Mouse (Mus musculus): ENCODE data around the gene Spcs3. TPM values are rescaled to one million over a fixed set of nuclear protein-coding genes. Genes with fewer than 3 reads are reported as not detected.

Spcs3 gene
- total RNA-seq, 4 experiments from 2014 or later: 25.4 to 29.8 (median 27.3) TPM

DNA sequence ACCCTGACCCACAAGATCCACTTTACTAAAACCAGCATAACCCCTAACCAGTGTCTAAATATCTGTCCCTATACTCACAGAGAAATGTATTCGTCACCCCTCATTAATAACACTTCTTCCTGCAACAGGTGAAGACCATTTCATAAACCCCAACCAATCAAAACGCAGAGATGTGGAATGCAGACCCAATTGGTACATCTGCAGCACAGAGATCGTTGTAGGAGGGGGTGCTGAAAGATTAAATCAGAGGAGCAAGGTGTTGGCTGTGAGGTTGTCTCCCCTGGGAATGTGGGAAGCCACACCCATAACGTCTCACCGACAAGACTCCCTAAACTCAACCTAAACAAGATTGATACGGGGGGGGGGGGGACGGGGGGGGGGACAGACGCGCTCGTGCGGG, 21.0 kb downstream of the Spcs3 start:
- no peak for DNase-seq (ENCODE audit: low spot score in 2 of 2)

DNA sequence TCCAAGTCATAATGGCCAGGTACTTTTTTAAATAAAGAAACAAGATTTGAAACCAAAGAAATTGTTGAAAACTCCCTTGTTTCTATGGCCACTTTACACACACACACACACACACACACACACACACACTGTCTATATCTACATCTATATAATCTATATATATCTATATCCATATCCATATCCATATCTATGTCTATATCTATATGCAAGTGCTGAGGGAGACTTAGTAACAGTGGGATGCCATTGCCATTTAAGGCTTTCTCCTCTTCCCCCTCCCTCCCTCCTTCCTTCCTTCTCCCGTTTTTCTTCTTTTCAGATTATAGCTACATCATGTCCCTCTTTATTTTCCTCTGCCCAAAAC, 21.7 kb downstream of the Spcs3 start:
- no peak for DNase-seq (ENCODE audit: low spot score in 2 of 2)

DNA sequence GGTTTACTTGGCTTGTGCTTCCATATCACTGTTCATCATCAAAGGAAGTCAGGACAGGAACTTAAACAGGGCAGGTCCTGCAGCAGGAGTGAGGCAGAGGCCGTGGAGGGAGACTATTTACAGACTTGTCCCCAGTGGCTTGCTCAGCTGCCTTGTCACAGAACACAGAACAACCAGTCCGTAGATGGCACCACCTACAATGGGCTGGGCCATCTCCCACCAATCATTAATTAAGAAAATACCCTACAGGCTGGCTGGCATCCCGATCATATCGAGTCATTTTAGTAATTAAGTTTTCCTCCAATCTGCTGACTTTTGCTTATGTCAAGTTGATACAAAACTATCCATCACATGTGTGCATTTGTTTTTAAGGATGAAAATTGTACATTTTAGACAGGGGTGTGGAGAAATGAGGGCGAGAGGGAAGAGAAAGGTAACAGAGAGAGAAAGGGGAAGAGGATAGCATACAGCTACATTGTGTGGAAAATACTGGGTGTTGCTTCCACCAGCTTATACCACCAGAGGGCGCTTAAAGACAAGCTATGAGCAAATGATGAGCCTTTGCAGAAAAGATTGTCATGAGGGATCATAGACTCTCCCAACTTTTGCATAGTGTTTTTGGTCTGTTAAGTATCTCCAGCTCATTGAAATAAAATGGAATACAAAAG, 22.2 kb downstream of the Spcs3 start:
- DNase-seq (ENCODE audit: low spot score in 2 of 2): peak; percentile 30 to 49

DNA sequence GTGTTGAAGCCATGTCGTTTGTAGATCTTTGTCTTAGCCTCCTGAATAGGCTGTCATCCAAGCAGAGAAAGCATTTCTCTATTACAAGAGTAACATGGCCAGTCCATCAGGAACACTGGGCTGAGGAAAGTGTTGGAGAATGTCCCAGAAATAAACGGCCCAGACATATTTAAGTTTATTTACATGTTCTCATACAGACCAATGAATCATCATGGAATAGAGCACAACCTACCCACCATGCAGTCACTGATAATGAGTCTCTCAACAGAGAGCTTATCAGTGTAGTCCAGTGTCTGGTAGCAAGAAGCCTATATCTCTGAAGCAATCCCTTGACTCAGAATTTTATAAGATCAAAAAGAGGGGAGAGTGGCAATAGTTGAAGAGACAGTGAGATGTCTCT, 24.7 kb downstream of the Spcs3 start:
- DNase-seq (ENCODE audit: low spot score in 2 of 2): no peak

DNA sequence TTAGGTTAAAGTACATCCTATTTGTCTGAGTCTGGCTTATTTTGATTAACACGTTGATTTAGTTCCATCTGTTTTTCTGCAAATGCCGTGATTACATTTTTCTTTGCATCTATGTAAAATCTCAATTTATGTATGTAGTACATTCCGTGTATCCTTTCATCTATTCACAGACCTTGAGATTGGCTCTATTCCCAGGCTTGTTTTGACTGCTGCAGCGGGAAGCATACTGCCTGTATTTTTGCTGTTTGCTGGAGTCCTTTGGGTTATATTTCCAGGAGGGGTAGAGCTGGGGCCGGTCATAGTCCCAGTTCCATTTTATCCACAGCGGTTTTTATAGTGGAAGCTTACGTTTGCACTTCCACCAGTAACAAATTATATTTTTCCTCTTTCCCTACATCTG, 26.7 kb downstream of the Spcs3 start:
- no peak for DNase-seq (ENCODE audit: low spot score in 2 of 2)

DNA sequence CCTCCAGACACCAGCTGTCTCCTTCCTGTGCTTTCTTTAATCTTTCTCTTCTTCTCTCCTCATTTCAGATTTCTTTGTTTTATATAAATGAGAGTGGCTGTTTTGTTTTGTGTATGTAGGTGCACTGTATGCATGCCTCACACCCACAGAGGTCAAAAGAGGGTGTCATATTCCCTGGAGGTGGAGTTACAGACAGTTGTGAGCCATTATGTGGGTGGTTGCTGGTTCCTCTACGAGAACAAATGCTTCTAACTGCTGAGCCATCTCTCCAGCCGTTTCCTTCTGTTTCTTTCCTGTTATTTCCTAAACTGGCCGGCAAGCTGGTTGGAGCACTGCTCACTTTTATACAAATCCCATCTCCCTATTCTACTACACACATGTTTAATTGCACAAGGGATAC, 35.9 kb downstream of the Spcs3 start:
- DNase-seq (ENCODE audit: low spot score in 2 of 2): no peak

DNA sequence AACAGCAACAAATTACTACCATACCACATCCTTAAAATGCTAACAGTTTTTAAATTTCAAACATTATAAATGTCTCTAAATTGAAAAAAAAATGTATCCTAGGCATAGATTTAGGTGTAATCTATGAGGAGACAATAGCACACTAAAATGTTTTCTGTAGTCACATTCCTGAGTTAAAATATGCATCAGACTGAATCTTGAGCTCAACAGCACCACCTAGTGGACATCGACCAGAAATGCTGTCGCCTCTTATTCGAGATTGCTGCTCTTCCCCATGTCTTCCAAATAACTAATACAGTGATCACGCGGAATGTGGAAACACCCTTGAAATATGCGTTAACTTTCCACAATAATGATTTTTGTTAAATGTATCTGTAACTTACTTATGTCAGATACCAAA, 36.7 kb downstream of the Spcs3 start:
- no peak for DNase-seq (ENCODE audit: low spot score in 2 of 2)

DNA sequence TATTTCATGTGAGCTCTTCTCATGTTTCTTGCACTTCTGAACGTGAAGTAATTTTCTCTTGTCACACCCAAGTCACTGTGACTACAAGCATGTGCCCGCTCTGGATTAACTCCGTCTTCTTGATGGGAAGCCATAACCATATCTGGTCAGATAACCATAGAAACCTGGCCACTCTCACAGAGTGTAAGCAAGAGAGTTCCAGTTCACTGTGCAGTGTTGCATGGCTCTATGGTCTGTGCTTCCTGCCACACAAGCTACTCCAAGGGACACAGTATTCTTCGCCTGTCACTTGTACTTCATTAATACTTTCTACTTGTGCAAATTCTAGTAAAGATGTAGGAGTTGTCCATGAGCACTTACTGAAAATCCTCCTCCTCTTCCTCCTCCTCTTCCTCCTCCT, 37.9 kb downstream of the Spcs3 start:
- DNase-seq (ENCODE audit: low spot score in 2 of 2): no peak

DNA sequence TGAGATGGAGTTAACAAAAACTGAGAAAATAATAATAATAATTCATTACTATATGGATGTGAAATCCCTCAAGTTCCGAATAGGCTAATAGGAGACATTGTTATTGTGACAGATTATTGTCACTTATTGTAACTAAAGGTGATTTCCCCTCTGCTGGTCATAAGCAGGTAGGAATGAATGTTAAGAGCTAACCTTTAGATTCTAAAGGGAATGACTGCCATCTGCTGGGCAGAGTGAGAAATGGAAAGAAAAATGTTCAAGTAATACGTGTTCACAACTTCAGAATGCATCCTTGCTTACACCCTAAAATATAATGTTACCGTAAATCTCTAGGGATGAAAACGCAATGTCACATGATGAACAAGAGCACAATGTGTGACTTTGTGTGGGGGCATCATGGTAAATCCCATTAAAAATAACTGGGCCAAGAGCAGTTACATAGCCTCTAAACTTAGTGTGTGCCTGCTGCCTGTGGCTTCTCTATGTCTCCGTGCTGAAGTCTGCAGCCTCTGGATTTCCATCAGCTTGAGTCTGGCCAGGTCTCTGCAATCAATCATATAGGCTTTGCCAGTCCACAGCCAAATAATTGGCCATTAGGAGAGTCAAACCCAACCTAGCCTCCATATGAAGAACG, 38.6 kb downstream of the Spcs3 start:
- DNase-seq (ENCODE audit: low spot score in 2 of 2): no peak

DNA sequence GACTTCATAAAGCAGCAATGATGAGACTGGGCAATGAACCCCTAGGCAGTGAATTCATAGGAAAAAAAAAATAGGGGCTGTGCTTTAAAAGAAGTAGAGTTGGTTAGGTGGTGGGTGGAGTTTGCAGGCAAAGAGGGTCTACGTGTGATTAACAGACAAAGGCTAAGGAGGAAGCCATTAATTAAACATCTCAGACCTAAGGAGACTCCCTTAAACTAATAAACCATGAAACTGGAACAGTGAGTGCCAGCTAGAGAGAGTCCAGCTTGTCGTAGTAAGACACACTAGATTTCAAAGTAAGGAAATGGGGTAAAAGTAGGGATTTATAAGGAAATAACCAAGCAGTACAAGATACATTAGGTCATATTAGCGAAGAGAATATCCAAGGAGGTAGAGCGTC, 41.4 kb downstream of the Spcs3 start:
- no peak for DNase-seq (ENCODE audit: low spot score in 2 of 2)

DNA sequence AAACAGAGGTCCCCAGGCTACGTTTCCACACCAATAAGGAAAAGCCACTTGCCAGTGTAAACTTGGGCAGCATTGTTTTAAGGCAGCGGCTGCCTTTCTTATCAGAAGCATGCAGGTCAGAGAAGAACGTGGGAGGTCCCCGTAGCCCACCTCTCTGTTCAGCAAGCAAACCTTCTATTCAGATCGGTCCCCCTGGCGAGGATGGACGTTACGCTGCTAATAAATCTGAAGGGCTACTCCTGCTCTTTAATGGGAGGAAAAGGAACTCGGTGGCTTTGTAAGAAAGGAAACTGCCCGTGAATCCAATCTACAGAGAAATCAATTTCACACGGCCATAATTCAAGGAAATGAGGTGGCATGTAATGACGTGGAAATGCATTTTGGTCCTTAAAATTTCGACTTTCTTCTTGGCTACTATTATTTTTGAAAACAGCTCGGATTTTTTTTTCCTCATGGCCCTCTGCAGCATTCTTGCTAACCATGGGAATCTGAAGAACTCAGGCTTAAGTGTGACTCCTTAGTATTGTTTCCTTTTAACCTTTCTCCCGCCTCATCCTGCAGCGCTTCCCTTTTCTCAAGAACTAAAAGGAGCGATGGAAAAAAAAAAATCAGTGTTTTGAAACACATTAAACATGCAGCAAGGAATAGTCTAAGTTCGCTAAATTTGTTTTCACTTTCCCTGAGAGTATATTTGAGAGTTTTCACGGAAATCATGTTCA, 43.1 kb downstream of the Spcs3 start:
- no peak for DNase-seq (ENCODE audit: low spot score in 2 of 2)

Other genes starting within 250 kb of the Spcs3 start
- 100 to 1,000 TPM; 183 to 235 (median 201) TPM for gene Asb5, start 418 bp downstream of the Spcs3 start, total RNA-seq (2022)
- gene Spata4, start 70.8 kb upstream of the Spcs3 start, total RNA-seq (2022): not detected

Measured in gastrocnemius, adult 8-10 months (tissue).